ENCODE assay signal across 8 mouse cellular contexts in the genomic region with DNA sequence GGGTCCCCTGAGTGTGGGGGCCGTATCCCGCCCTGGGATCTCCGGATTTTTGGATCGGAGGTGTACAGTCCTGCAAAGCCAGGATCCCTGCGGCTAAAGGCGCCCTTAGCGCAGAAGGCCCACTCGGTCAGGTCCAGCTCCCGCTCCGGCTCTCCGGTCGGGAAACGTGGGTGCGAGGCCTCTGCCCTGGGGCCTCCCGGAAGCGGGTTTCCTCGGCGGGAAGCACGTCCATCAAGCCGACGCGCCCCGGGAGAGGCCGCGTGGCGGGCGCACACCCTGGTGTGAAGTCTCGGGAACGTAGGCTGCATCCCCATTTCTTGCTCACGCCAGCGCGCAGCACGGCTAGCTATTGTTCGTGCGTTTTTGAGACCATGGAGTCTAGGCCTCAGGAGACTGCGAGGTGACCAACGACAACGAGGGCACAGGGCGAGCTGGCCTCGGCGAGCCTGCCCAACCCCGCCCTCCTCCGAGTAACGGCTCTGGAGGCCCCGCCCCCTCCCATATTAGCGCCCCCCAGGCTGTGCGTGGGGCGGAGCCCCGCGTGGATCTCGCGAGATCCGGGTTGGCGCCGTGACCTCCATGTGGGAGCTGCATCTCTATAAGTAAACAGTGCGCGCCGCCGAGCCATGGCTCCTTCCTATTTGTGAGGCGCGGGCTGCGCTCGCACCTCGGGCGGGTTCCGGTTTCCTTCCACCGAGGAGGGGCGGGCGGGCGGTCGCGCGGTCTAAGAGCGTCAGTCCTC. TPM values are rescaled to one million over a fixed set of nuclear protein-coding genes. Genes with fewer than 3 reads are reported as not detected.
DNase-seq lines count a peak whose midpoint lies in the region; ATAC-seq lines count a peak whose summit lies in the region.

Gene Uhrf2, plus strand, starts transcription at position 620 of the 742 bp plus-strand sequence.

- H3K4me3 ChIP-seq in lung, embryonic 16.5 days (ENCODE audit: low read length) = peak within 1 kb of the TSS; percentile 100

- H3K27ac ChIP-seq in lung, embryonic 16.5 days (ENCODE audit: low read length) = peak within 1 kb of the TSS; percentile 91

- no peaks in the 10 kb centered on the region for H3K9me3 ChIP-seq in lung, embryonic 16.5 days (ENCODE audit: control insufficient read depth, low read length)

- 3% methylated on average over 73 of the region's 74 CpGs for WGBS in lung, embryonic 16.5 days

- no peaks in the 10 kb centered on the region for H3K36me3 ChIP-seq in lung, embryonic 16.5 days (ENCODE audit: control insufficient read depth, insufficient read depth, low read length)

- H3K9ac ChIP-seq in lung, embryonic 16.5 days (ENCODE audit: low read length) = peak within 1 kb of the TSS; percentile 100

- H3K4me1 ChIP-seq in lung, embryonic 16.5 days (replicated peaks; ENCODE audit: control insufficient read depth, insufficient read depth, low read length) = peaks cover 21% of the 10 kb centered on the region

- DNase-seq in MEL-GATA-1-ER (ENCODE audit: extremely low read depth, low read depth) = peak; percentile 90
- peak; percentile 94 for DNase-seq in cerebellum, adult 8-10 months
- DNase-seq in forelimb bud, embryonic 11.5 days (ENCODE audit: low read depth, low spot score) = peak; percentile 97
- DNase-seq in layer of hippocampus, adult 9-10 months (ENCODE audit: low spot score) = peak; percentile 79
- DNase-seq in ovary, postnatal 10 days (ENCODE audit: low spot score) = peak; percentile 85
- peak; percentile 95 to 97 for DNase-seq in thymus, postnatal 10 days (ENCODE audit: low spot score in 2 of 2)

- no peaks in the 10 kb centered on the region for H3K27me3 ChIP-seq in lung, embryonic 16.5 days (ENCODE audit: control insufficient read depth, insufficient read depth, low read depth, low read length)

- ATAC-seq in hematopoietic stem cell, adult 5-6 weeks (replicated peaks in 1 of 2; ENCODE audit: insufficient read depth in 1 of 2, low FRiP score in 2 of 2, low TSS enrichment in 1 of 2, low read depth in 1 of 2, poor library complexity in 2 of 2, severe bottlenecking in 2 of 2) = peak; percentile 94 to 95
- peak; percentile 97 for ATAC-seq in lung, embryonic 16.5 days (ENCODE audit: low read depth)

- H3K4me2 ChIP-seq in lung, embryonic 16.5 days (ENCODE audit: low read depth, low read length) = peak within 1 kb of the TSS; percentile 87

RNA-seq across cellular contexts. Expression of gene Uhrf2, which starts in this region (rescaled TPM):
- 118 and 156 TPM in 2 replicates for total RNA-seq in hematopoietic stem cell, adult 5-6 weeks (2017)
- 60.2 and 64.8 TPM in 2 replicates for polyA plus RNA-seq in lung, embryonic 16.5 days (2015; fragmentation: Nextera tagmentation; extraction: Ambion mirVana)

Comparison
In these comparisons a context has a peak if more than half of its experiments do, and no peak if none do; other contexts are left out.
1. Peak in every context shown above with its lines: DNase-seq, ATAC-seq, H3K4me3 ChIP-seq and H3K27ac ChIP-seq.